Mouse (Mus musculus) forebrain, embryonic 13.5 days (tissue): ENCODE measurements around the gene Mrps35. TPM values are rescaled to one million over a fixed set of nuclear protein-coding genes. Genes with fewer than 3 reads are reported as not detected.

ENCODE experiments used
- ATAC-seq: fragments of 200-750 bp; cut with Nextera tagmentation; 2 replicates; pipeline ENCODE4 v1.8.0; 2017
- H3K27ac ChIP-seq: fragments of 300-500 bp; sonication (generic); 2 replicates; pipeline ENCODE4 v1.5.1; 2015; ENCODE audit warnings: inconsistent platforms, mild to moderate bottlenecking, moderate library complexity
- H3K27me3 ChIP-seq: fragments of 300-500 bp; sonication (generic); 2 replicates; pipeline ENCODE4 v1.6.1; 2015; ENCODE audit warnings: mild to moderate bottlenecking, inconsistent platforms
- H3K36me3 ChIP-seq: fragments of 300-500 bp; sonication (generic); 2 replicates; pipeline ENCODE4 v1.6.1; 2015; ENCODE audit warnings: mild to moderate bottlenecking, inconsistent platforms; ENCODE audit not compliant: poor library complexity, severe bottlenecking
- H3K4me1 ChIP-seq: fragments of 300-500 bp; sonication (generic); 2 replicates; pipeline ENCODE4 v1.6.1; 2015; ENCODE audit warnings: inconsistent platforms
- H3K4me2 ChIP-seq: fragments of 300-500 bp; sonication (generic); 2 replicates; pipeline ENCODE4 v1.6.1; 2015; ENCODE audit warnings: inconsistent platforms, mild to moderate bottlenecking, moderate library complexity
- H3K4me3 ChIP-seq: fragments of 300-500 bp; sonication (generic); 2 replicates; pipeline ENCODE4 v1.5.1; 2015; ENCODE audit warnings: mild to moderate bottlenecking, inconsistent platforms
- H3K9ac ChIP-seq: fragments of 300-500 bp; sonication (generic); 2 replicates; pipeline ENCODE4 v1.6.1; 2015; ENCODE audit warnings: mild to moderate bottlenecking, inconsistent platforms
- H3K9me3 ChIP-seq: fragments of 300-500 bp; sonication (generic); replicated peaks from 2 replicates; pipeline ENCODE4 v1.6.1; 2016; ENCODE audit warnings: inconsistent platforms
- WGBS: fragments of 180-500 bp; shearing (Covaris S2); methylation state at CpG from one replicate; pipeline ENCODE4 v1.1.7; 2015; 5-methylcytosine and 5-hydroxymethylcytosine counted together
- polyA plus RNA-seq: library from polyadenylated mRNA; unstranded; fragments of >200 nt; fragmentation: Nextera tagmentation; extraction: Ambion mirVana; gene quantifications from 2 replicates; pipeline ENCODE4 v1.2.1, GENCODE M21; 2015

Gene Mrps35
- polyA plus RNA-seq, 1 experiment from 2014 or later: 99.0 TPM

DNA sequence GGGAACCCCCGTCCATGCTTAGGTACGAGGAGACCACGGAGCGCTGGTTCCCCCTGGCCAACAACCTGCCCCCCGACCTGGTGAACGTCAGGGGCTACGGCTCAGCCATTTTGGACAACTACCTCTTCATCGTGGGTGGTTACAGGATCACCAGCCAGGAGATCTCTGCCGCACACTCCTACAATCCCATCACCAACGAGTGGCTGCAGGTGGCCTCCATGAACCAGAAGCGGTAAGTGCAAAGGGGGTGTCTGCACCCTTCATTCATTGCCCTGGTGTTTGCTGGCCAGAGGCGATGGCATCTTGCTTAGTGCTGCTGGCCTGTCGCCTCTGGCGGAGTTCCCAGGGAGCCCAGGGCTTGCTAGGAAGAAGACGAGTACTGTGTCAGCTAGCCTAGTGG lies 49.6 kb downstream of the Mrps35 start:
- Histone ChIP-seq H3K4me1 (peaks cover 33% of the 10 kb centered on the region), H3K27ac (peak overlapping the region; percentile 86; the same call in 1 of the 2 replicates), H3K9me3 (no peaks in the 10 kb centered on the region), H3K36me3 (peaks cover 9% of the 10 kb centered on the region; the same call in 1 of the 2 replicates), H3K4me3 (peak overlapping the region; percentile 83), H3K4me2 (peak overlapping the region; percentile 97), H3K27me3 (peaks cover 7% of the 10 kb centered on the region; the same call in 1 of the 2 replicates), H3K9ac (peak overlapping the region; percentile 92)
- no peak for ATAC-seq
- WGBS: 2% methylated on average over 15 of the region's 15 CpGs

- 86% methylated on average over 7 of the region's 7 CpGs for WGBS
- Histone ChIP-seq H3K9me3 (no peaks in the 10 kb centered on the region), H3K9ac (no peak overlapping the region)
Measured at GRCm38 (mm10) chr6:147094771-147095170, 52.2 kb downstream of the Mrps35 start.

GRCm38 (mm10) chr6:147096109-147096508 lies 53.5 kb downstream of the Mrps35 start:
- Histone ChIP-seq H3K36me3 (peaks cover 9% of the 10 kb centered on the region; the same call in 1 of the 2 replicates), H3K4me3 (no peak overlapping the region), H3K9ac (no peak overlapping the region), H3K9me3 (no peaks in the 10 kb centered on the region), H3K4me1 (peaks cover 24% of the 10 kb centered on the region), H3K27me3 (no peaks in the 10 kb centered on the region), H3K4me2 (no peak overlapping the region), H3K27ac (no peak overlapping the region)
- ATAC-seq: no peak
- WGBS: 94% methylated on average over 4 of the region's 4 CpGs

More at GRCm38 (mm10) chr6:147094771-147095170, 52.2 kb downstream of the Mrps35 start:
- H3K4me1 ChIP-seq: peaks cover 35% of the 10 kb centered on the region
- no peak overlapping the region for H3K4me3 ChIP-seq
- H3K4me2 ChIP-seq: no peak overlapping the region
- no peak overlapping the region for H3K27ac ChIP-seq
- H3K27me3 ChIP-seq: no peaks in the 10 kb centered on the region
- no peak for ATAC-seq
- H3K36me3 ChIP-seq: peaks cover 9% of the 10 kb centered on the region; the same call in 1 of the 2 replicates

DNA sequence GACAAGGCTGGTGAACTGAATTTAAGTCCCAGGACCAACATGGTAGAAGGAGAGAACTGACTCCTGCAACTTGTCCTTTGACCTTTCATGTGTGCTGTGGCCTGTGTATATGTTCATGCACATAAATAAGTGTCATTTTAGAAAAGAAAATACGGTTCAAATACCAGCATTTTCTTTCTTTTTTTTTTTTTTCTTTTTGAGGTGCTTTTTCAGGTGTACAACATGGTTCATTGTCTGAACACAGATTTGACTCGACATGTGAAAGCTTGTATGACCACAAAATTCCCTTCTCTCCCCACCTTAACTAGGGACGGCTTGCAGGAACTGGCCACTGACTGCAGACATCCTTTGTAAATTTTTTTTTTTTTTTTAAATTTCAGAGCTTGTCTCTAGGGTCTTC lies 54.4 kb downstream of the Mrps35 start:
- Histone ChIP-seq H3K27ac (no peak overlapping the region), H3K4me3 (no peak overlapping the region), H3K36me3 (peaks cover 9% of the 10 kb centered on the region; the same call in 1 of the 2 replicates), H3K9me3 (no peaks in the 10 kb centered on the region), H3K27me3 (no peaks in the 10 kb centered on the region), H3K4me1 (peaks cover 24% of the 10 kb centered on the region), H3K4me2 (no peak overlapping the region), H3K9ac (no peak overlapping the region)
- 82% methylated on average over 3 of the region's 3 CpGs for WGBS
- ATAC-seq: no peak

GRCm38 (mm10) chr6:147097346-147097929 lies 54.9 kb downstream of the Mrps35 start:
- H3K4me1 ChIP-seq: peaks cover 19% of the 10 kb centered on the region
- no peaks in the 10 kb centered on the region for H3K9me3 ChIP-seq
- no peak overlapping the region for H3K4me2 ChIP-seq
- WGBS: 55% methylated on average over 8 of the region's 8 CpGs
- ATAC-seq: no peak
- H3K36me3 ChIP-seq: peaks cover 14% of the 10 kb centered on the region; the same call in 1 of the 2 replicates
- no peak overlapping the region for H3K9ac ChIP-seq
- no peak overlapping the region for H3K27ac ChIP-seq
- no peaks in the 10 kb centered on the region for H3K27me3 ChIP-seq
- H3K4me3 ChIP-seq: no peak overlapping the region

DNA sequence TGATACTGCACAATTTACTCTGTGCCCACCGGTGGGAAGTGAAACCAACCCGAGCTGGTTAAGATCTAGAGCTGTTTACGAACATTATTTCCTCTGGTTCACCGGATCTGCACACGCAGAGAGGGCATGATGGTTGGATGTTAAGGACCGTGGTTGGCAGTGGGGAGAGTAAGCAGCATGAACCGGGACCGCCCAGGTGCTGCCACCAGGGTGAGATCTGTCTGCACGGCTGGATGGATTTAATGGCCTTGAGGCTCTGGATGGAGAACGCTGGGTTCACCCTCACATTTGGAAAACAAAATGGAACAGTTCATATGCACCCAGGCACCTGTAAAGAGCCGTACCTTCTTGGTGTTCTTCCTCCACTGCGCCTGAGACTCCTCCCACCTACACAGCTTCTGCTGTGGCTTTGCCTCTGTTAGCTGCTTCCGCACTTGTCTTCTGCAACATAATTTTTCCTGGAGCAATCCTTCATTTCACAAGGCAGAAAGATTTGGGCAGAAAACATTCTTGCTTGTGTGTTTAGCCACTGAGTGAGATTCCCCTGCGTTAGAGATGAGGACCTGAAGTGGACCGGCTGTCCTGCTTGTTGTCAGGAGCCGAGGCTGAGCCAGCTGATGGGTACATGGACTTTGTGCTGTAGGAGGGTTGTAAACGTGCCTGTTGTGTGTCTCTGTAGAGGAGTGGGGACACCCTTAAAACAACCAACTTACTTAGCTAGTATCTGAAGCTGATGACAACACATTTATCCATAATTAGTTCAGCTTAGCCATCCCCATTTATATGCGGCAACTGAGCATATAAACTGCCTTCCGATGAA lies 57.1 kb downstream of the Mrps35 start:
- Histone ChIP-seq H3K4me1 (peaks cover 4% of the 10 kb centered on the region), H3K9ac (no peak overlapping the region), H3K9me3 (no peaks in the 10 kb centered on the region), H3K27me3 (no peaks in the 10 kb centered on the region), H3K4me3 (no peak overlapping the region), H3K27ac (no peak overlapping the region), H3K36me3 (peaks cover 28% of the 10 kb centered on the region), H3K4me2 (no peak overlapping the region)
- 88% methylated on average over 19 of the region's 19 CpGs for WGBS
- ATAC-seq: no peak

DNA sequence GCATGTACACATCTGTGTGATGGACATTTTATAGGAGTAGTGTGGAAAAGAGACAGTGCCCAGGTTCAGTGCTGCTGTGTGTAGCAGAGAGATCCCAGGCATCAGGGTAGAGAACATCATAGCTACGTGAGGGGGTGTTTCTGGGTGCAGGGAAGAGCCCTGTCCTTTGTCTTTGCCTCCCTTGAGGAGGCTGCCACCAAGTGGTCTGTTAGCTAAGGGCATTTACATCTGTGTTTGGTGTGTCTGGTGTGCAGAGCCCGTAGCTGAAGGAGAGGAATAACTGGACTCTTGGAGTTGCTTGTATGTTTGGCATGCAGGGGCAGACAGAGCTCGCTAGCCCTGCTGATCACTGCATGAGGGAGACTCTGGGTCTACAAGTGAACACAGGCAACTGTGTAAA lies 59.7 kb downstream of the Mrps35 start:
- no peak overlapping the region for H3K9ac ChIP-seq
- 91% methylated on average over 3 of the region's 3 CpGs for WGBS
- no peak for ATAC-seq
- H3K36me3 ChIP-seq: peaks cover 27% of the 10 kb centered on the region
- no peak overlapping the region for H3K4me2 ChIP-seq
- H3K4me1 ChIP-seq: 0 out of 2 replicates have a peak, but pooled peaks cover 2% of the 10 kb centered on the region
- no peaks in the 10 kb centered on the region for H3K27me3 ChIP-seq
- no peaks in the 10 kb centered on the region for H3K9me3 ChIP-seq
- no peak overlapping the region for H3K27ac ChIP-seq
- H3K4me3 ChIP-seq: no peak overlapping the region

DNA sequence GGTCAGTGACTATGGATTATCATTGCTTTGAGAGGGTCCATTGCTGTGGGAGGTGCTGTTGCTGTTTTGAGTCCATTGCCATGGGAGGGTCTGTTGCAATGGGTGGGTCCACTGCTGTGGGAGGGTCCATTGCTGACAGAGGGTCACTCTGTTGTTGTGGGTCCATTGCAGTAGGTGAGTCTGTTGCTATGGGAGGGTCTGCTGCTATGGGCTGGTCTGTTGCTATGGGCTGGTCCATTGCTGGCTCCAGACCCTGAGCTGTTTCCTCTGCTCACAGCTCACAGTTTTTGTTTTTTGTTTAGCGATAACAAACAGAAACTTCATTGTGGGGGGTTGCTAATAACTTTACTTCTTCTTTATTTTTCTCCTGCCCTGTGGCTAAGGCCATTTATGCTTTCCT lies 63.0 kb downstream of the Mrps35 start:
- Histone ChIP-seq H3K36me3 (peaks cover 52% of the 10 kb centered on the region), H3K9me3 (no peaks in the 10 kb centered on the region), H3K4me2 (no peak overlapping the region), H3K4me3 (no peak overlapping the region), H3K9ac (no peak overlapping the region), H3K27me3 (no peaks in the 10 kb centered on the region), H3K4me1 (no peaks in the 10 kb centered on the region), H3K27ac (no peak overlapping the region)
- peak; percentile 67; the same call in 1 of the 2 replicates for ATAC-seq
- 96% methylated on average over 1 of the region's 1 CpGs for WGBS

- H3K27ac ChIP-seq: no peak overlapping the region
- H3K4me1 ChIP-seq: no peaks in the 10 kb centered on the region
- H3K9me3 ChIP-seq: no peaks in the 10 kb centered on the region
- peaks cover 62% of the 10 kb centered on the region for H3K36me3 ChIP-seq
- H3K9ac ChIP-seq: no peak overlapping the region
- H3K4me2 ChIP-seq: no peak overlapping the region
- no peak overlapping the region for H3K4me3 ChIP-seq
- WGBS: 96% methylated on average over 6 of the region's 6 CpGs
- H3K27me3 ChIP-seq: no peaks in the 10 kb centered on the region
- no peak for ATAC-seq
Measured at GRCm38 (mm10) chr6:147106716-147107115, 64.2 kb downstream of the Mrps35 start.

GRCm38 (mm10) chr6:147109283-147109682 lies 66.7 kb downstream of the Mrps35 start:
- no peak for ATAC-seq
- no peak overlapping the region for H3K4me2 ChIP-seq
- H3K27ac ChIP-seq: no peak overlapping the region
- 83% methylated on average over 7 of the region's 7 CpGs for WGBS
- no peaks in the 10 kb centered on the region for H3K9me3 ChIP-seq
- H3K4me1 ChIP-seq: no peaks in the 10 kb centered on the region
- no peak overlapping the region for H3K9ac ChIP-seq
- H3K4me3 ChIP-seq: no peak overlapping the region
- H3K36me3 ChIP-seq: peaks cover 47% of the 10 kb centered on the region
- H3K27me3 ChIP-seq: no peaks in the 10 kb centered on the region

GRCm38 (mm10) chr6:147116579-147116978 lies 74.0 kb downstream of the Mrps35 start:
- Histone ChIP-seq H3K36me3 (0 out of 2 replicates have a peak, but pooled peaks cover 4% of the 10 kb centered on the region), H3K4me2 (no peak overlapping the region), H3K9me3 (no peaks in the 10 kb centered on the region), H3K27me3 (no peaks in the 10 kb centered on the region), H3K27ac (no peak overlapping the region), H3K9ac (no peak overlapping the region), H3K4me3 (no peak overlapping the region), H3K4me1 (no peaks in the 10 kb centered on the region)
- peak; percentile 78 for ATAC-seq
- 13% methylated on average over 10 of the region's 10 CpGs for WGBS

DNA sequence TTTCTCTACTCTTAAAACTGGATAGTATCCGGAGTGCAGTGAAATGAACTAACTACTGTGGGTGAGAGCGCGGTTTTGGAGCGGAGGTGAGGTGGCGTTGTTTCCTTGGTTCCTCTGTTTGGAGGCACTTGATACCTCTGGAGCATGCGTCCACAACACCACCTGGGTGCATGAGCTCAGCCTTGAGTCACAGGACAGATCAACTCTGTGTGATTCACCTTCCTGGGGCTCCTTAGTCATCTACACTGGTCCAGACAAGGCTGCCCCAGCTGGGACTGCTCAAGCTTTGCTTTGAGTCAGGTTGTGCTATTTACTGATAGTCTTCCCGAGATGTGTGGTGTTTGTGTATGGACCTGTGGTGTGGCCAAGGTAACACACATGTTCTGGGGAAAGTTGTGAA lies 75.2 kb downstream of the Mrps35 start:
- WGBS: 93% methylated on average over 7 of the region's 7 CpGs
- ATAC-seq: no peak
- no peak overlapping the region for H3K9ac ChIP-seq
- no peak overlapping the region for H3K27ac ChIP-seq
- no peaks in the 10 kb centered on the region for H3K9me3 ChIP-seq
- no peaks in the 10 kb centered on the region for H3K36me3 ChIP-seq
- no peak overlapping the region for H3K4me3 ChIP-seq
- H3K4me1 ChIP-seq: no peaks in the 10 kb centered on the region
- H3K27me3 ChIP-seq: no peaks in the 10 kb centered on the region
- no peak overlapping the region for H3K4me2 ChIP-seq
